Mouse (Mus musculus) lung, embryonic 15.5 days (tissue): Measurements from ENCODE around the gene Polr2l. TPM values are rescaled to one million over a fixed set of nuclear protein-coding genes. Genes with fewer than 3 reads are reported as not detected.

Source experiments
- ATAC-seq: fragments of 200-750 bp; cut with Nextera tagmentation; 2 replicates; pipeline ENCODE4 v1.8.0; 2017; ENCODE audit warnings: moderate number of reproducible peaks, borderline replicate concordance; ENCODE audit not compliant: low FRiP score, low TSS enrichment; ENCODE audit errors: extremely low read depth
- H3K27ac ChIP-seq: fragments of 300-500 bp; sonication (generic); 2 replicates; pipeline ENCODE4 v1.5.1; 2015; ENCODE audit warnings: moderate library complexity, mild to moderate bottlenecking, inconsistent platforms
- H3K27me3 ChIP-seq: fragments of 300-500 bp; sonication (generic); 2 replicates; pipeline ENCODE4 v1.6.1; 2015; ENCODE audit warnings: inconsistent platforms
- H3K36me3 ChIP-seq: fragments of 300-500 bp; sonication (generic); 2 replicates; pipeline ENCODE4 v1.6.1; 2015; ENCODE audit warnings: inconsistent platforms
- H3K4me1 ChIP-seq: fragments of 300-500 bp; sonication (generic); 2 replicates; pipeline ENCODE4 v1.6.1; 2015; ENCODE audit warnings: inconsistent platforms
- H3K4me2 ChIP-seq: fragments of 300-500 bp; sonication (generic); 2 replicates; pipeline ENCODE4 v1.6.1; 2015; ENCODE audit warnings: inconsistent platforms, mild to moderate bottlenecking, moderate library complexity
- H3K4me3 ChIP-seq: fragments of 300-500 bp; sonication (generic); 2 replicates; pipeline ENCODE4 v1.5.1; 2015; ENCODE audit warnings: mild to moderate bottlenecking, inconsistent platforms
- H3K9ac ChIP-seq: fragments of 300-500 bp; sonication (generic); 2 replicates; pipeline ENCODE4 v1.6.1; 2015; ENCODE audit warnings: inconsistent platforms
- H3K9me3 ChIP-seq: fragments of 300-500 bp; sonication (generic); 2 replicates; pipeline ENCODE4 v1.6.1; 2016; ENCODE audit warnings: inconsistent platforms
- WGBS: fragments of 180-500 bp; shearing (Covaris S2); methylation state at CpG from one replicate; pipeline ENCODE4 v1.1.7; 2015; 5-methylcytosine and 5-hydroxymethylcytosine counted together
- polyA plus RNA-seq: library from polyadenylated mRNA; unstranded; fragments of >200 nt; fragmentation: Nextera tagmentation; extraction: Ambion mirVana; gene quantifications from 2 replicates; pipeline ENCODE4 v1.2.1, GENCODE M21; 2015

Gene Polr2l
- polyA plus RNA-seq, 1 experiment from 2014 or later = 66.9 TPM

DNA sequence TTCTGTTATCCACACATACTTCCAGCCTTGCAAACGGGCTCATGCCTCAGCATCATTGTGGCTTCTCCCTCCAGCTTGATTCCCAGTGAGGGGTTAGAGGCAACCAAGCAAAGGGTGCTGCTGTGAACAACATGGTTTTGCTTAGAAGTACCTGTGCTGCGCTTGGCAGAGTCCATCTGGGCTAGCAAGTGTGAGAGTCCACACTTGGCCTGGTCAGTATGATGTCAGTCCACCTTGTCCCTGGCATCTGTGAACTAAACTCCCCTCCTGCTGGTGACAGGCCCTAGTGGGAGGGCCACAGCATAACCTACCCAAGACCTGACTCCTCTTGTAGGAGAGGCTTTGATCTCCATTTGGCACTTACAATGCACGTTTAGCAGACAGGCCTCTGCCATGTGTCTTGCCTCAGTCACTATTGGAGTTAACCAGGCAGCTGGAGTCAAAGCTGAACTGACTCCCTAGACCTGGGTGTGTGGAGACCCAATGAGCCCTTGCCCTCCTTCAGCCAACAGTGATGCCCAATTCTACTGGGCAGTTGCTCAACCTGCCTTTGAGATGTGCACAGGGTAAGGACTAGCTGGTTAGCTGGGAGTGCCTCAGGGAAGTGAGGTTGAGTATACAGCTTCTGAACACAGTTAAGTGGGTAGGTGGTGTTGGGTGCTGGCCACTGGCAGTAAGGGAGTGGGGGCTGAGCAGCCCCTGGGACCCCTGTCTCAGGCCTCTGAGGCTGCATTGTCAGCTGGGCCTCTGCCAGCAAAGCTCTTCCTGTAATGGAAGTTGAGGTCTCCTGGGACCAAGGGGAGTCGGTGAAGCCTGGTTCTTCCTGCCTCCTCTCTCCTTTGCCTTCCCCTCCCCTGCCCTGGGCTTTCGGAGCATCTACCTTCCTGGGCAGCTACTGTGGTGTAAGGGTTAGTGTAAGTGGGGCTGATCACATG is 9.5 kb upstream of the Polr2l start:
- Histone ChIP-seq H3K36me3 (no peaks in the 10 kb centered on the region), H3K27ac (no peak overlapping the region), H3K4me2 (no peak overlapping the region), H3K9ac (no peak overlapping the region), H3K9me3 (no peaks in the 10 kb centered on the region), H3K4me1 (peaks cover 32% of the 10 kb centered on the region), H3K27me3 (peaks cover 11% of the 10 kb centered on the region; the same call in 1 of the 2 replicates), H3K4me3 (no peak overlapping the region)
- WGBS = 80% methylated on average over 5 of the region's 5 CpGs
- no peak for ATAC-seq

GRCm38 (mm10) chr7:141483114-141483653 is 8.3 kb upstream of the Polr2l start:
- ATAC-seq = no peak
- Histone ChIP-seq H3K4me3 (no peak overlapping the region), H3K4me1 (peaks cover 35% of the 10 kb centered on the region), H3K9me3 (no peaks in the 10 kb centered on the region), H3K36me3 (no peaks in the 10 kb centered on the region), H3K9ac (no peak overlapping the region), H3K4me2 (no peak overlapping the region), H3K27me3 (peaks cover 11% of the 10 kb centered on the region; the same call in 1 of the 2 replicates), H3K27ac (no peak overlapping the region)
- WGBS = 71% methylated on average over 6 of the region's 6 CpGs

- peak overlapping the region; percentile 44 for H3K9ac ChIP-seq
- H3K27me3 ChIP-seq = peaks cover 11% of the 10 kb centered on the region; the same call in 1 of the 2 replicates
- no peaks in the 10 kb centered on the region for H3K36me3 ChIP-seq
- H3K9me3 ChIP-seq = no peaks in the 10 kb centered on the region
- no peak overlapping the region for H3K27ac ChIP-seq
- H3K4me3 ChIP-seq = peak overlapping the region; percentile 47
- peaks cover 42% of the 10 kb centered on the region for H3K4me1 ChIP-seq
- peak overlapping the region; percentile 94 for H3K4me2 ChIP-seq
- no peak for ATAC-seq
- WGBS = 21% methylated on average over 11 of the region's 11 CpGs
Observed at GRCm38 (mm10) chr7:141482531-141483024, 7.6 kb upstream of the Polr2l start.

- WGBS = under 1% methylated on average over 70 of the region's 81 CpGs
- no peak for ATAC-seq
- H3K27ac ChIP-seq = no peak overlapping the region
- H3K36me3 ChIP-seq = no peaks in the 10 kb centered on the region
- H3K9ac ChIP-seq = peak overlapping the region; percentile 44
- peak overlapping the region; percentile 47 for H3K4me3 ChIP-seq
- H3K27me3 ChIP-seq = peaks cover 11% of the 10 kb centered on the region; the same call in 1 of the 2 replicates
- no peaks in the 10 kb centered on the region for H3K9me3 ChIP-seq
- H3K4me2 ChIP-seq = peak overlapping the region; percentile 94
- peaks cover 50% of the 10 kb centered on the region for H3K4me1 ChIP-seq
Observed at GRCm38 (mm10) chr7:141481498-141482401, 6.8 kb upstream of the Polr2l start.

GRCm38 (mm10) chr7:141480842-141481497 is 6.0 kb upstream of the Polr2l start:
- Histone ChIP-seq H3K27ac (no peak overlapping the region), H3K36me3 (no peaks in the 10 kb centered on the region), H3K4me3 (peak overlapping the region; percentile 47; the same call in 1 of the 2 replicates), H3K4me1 (peaks cover 55% of the 10 kb centered on the region), H3K9me3 (no peaks in the 10 kb centered on the region), H3K9ac (no peak overlapping the region), H3K4me2 (peak overlapping the region; percentile 94), H3K27me3 (peaks cover 11% of the 10 kb centered on the region; the same call in 1 of the 2 replicates)
- no peak for ATAC-seq
- WGBS = 8% methylated on average over 10 of the region's 10 CpGs

DNA sequence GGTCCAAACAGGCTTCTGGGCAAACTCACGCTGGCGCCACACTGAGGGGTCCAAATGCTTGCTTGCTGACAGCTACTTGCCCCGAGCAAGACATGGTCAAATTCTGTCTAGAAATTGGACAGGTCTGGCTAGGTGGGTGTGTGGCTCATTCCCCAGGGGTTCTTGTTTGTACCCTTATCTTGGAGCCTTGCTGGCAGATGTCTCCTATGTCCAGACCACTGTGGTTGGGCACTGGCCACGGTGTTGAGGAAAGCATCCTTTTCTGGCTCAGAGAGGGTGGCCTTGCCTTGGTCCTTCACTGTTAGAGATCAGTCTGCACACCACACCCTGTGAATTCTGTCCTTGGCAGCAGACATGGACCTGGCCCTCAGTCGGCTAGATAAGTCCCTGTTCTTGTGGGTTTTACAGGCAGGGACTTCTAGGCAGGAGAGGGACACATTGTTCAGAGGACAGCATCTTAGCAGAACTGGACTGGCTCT is 3.4 kb upstream of the Polr2l start:
- 37% methylated on average over 5 of the region's 5 CpGs for WGBS
- H3K9ac ChIP-seq = peak overlapping the region; percentile 9; the same call in 1 of the 2 replicates

DNA sequence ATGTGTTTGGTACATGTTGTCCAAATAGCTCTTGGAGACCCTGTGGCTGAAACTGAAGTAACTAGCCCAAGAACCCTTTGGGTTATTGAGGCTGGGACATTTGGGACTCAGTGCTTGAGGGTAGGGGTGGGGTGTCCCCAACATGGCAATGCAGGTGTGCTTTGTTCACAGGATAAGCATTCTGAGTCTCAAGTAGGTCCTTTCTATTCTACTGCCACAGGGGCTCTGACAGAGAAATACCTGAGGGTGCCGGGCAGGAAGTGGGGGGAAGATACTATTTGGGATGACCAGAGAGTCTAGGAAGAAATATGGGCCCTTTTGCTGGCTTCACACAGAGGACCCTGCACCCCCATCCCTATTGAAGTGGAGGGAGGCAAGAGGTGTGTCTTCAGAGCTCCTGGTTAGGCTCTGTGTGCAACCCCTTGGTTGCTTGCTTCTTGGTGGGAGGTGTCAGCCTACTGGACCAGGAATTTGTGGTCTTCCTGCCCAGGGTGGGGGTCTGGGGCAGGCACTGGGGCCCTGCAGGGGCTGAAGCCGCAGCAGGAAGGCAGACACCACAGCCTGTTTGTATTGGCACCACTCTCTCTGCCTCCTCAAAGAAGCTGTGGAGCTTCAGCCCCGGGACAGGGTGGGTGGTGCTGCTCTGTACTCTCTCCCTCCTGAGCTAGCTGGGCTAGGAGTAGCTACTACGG is 2.8 kb upstream of the Polr2l start:
- WGBS = 18% methylated on average over 4 of the region's 4 CpGs
- H3K4me3 ChIP-seq = no peak overlapping the region

More for the DNA sequence above, 3.4 kb upstream of the Polr2l start:
- Histone ChIP-seq H3K27me3 (peaks cover 11% of the 10 kb centered on the region; the same call in 1 of the 2 replicates), H3K4me1 (peaks cover 64% of the 10 kb centered on the region), H3K27ac (peak overlapping the region; percentile 99), H3K36me3 (no peaks in the 10 kb centered on the region), H3K4me2 (peak overlapping the region; percentile 87), H3K4me3 (no peak overlapping the region), H3K9me3 (no peaks in the 10 kb centered on the region)
- no peak for ATAC-seq

GRCm38 (mm10) chr7:141476981-141477370 is 2.0 kb upstream of the Polr2l start:
- Histone ChIP-seq H3K9ac (peak overlapping the region; percentile 80), H3K27ac (peak overlapping the region; percentile 99), H3K4me3 (peak overlapping the region; percentile 82), H3K4me2 (peak overlapping the region; percentile 87), H3K36me3 (peaks cover 7% of the 10 kb centered on the region), H3K9me3 (no peaks in the 10 kb centered on the region), H3K27me3 (0 out of 2 replicates have a peak, but pooled peaks cover 3% of the 10 kb centered on the region), H3K4me1 (peaks cover 56% of the 10 kb centered on the region)
- 1% methylated on average over 7 of the region's 7 CpGs for WGBS
- peak; percentile 6 for ATAC-seq

More for the DNA sequence above, 2.8 kb upstream of the Polr2l start:
- Histone ChIP-seq H3K27me3 (peaks cover 9% of the 10 kb centered on the region; the same call in 1 of the 2 replicates), H3K36me3 (peaks cover 1% of the 10 kb centered on the region), H3K9me3 (no peaks in the 10 kb centered on the region), H3K4me2 (peak overlapping the region; percentile 87), H3K9ac (peak overlapping the region; percentile 80), H3K27ac (peak overlapping the region; percentile 99), H3K4me1 (peaks cover 63% of the 10 kb centered on the region)
- ATAC-seq = no peak

DNA sequence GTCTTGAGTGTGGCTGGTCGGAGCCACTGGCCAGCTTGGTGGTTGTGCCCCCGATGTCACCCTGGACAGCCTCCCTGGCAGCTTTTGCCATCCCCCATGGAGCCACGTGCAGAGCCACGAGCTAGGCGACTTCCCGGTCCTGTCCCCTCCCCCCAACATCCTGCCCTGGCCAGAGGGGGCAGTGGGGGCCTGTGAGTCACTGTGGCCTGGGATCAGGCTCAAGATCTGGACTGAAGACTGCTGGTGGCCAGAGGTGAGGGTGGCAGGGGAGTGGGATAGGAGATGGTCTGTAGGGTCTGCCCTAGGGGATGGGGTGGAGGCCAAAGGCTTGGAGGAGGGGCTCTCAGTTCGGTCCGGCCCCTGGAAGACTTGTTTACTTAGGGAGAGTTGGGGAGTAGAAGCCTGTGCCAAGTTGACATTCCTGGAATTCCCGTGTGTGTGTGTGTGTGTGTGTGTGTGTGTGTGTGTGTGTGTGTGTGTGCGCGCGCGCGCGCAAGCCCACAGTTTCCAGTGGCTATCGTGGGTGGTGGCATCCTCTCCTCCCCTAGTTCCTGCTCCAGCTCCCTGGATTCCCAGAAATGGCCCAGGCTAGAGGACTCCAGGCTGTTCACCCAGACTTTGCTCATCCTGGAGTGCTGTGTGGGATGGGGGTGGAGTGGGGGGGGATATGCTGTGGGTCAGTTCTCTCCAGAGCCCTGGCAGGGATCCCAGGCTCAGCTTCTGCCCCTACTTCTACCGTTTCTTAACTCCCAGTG is 1.5 kb upstream of the Polr2l start:
- WGBS = under 1% methylated on average over 17 of the region's 17 CpGs
- Histone ChIP-seq H3K27ac (peak overlapping the region; percentile 99), H3K27me3 (no peaks in the 10 kb centered on the region), H3K4me1 (peaks cover 50% of the 10 kb centered on the region), H3K9me3 (no peaks in the 10 kb centered on the region), H3K4me2 (peak overlapping the region; percentile 87), H3K36me3 (peaks cover 11% of the 10 kb centered on the region), H3K4me3 (peak overlapping the region; percentile 82), H3K9ac (peak overlapping the region; percentile 80)
- ATAC-seq = peak; percentile 81

GRCm38 (mm10) chr7:141475805-141476158 is 850 bp upstream of the Polr2l start:
- H3K9me3 ChIP-seq = no peaks in the 10 kb centered on the region
- under 1% methylated on average over 12 of the region's 12 CpGs for WGBS
- peak overlapping the region; percentile 99 for H3K27ac ChIP-seq
- H3K36me3 ChIP-seq = peaks cover 17% of the 10 kb centered on the region
- no peaks in the 10 kb centered on the region for H3K27me3 ChIP-seq
- peak overlapping the region; percentile 82 for H3K4me3 ChIP-seq
- H3K4me1 ChIP-seq = peaks cover 44% of the 10 kb centered on the region
- peak overlapping the region; percentile 80 for H3K9ac ChIP-seq
- no peak for ATAC-seq
- H3K4me2 ChIP-seq = peak overlapping the region; percentile 87
